Mouse (Mus musculus) G1E (cell line): ENCODE data around the gene Triap1. TPM values are rescaled to one million over a fixed set of nuclear protein-coding genes. Genes with fewer than 3 reads are reported as not detected.
"Not testable (repeated sequence)": the region's sequence is repeated elsewhere in the genome, so short reads cannot be mapped to it uniquely, and the experiment has no call there.

ENCODE experiments used
- ATAC-seq: 2 replicates; pipeline ENCODE4 v1.8.0; 2016; ENCODE audit warnings: mild to moderate bottlenecking; ENCODE audit not compliant: insufficient number of reproducible peaks, poor library complexity, low FRiP score, severe bottlenecking; ENCODE audit errors: extremely low read depth
- DNase-seq: peaks from one replicate; pipeline ENCODE4 v3.0.0; 2012; ENCODE audit warnings: low spot score
- H3K27me3 ChIP-seq: 2 replicates; pipeline ENCODE4 v1.6.1; 2012; ENCODE audit warnings: mild to moderate bottlenecking, low read length, inconsistent platforms; ENCODE audit not compliant: insufficient read depth
- H3K36me3 ChIP-seq: replicated peaks from 2 replicates; pipeline ENCODE3; 2012; ENCODE audit warnings: mild to moderate bottlenecking, inconsistent platforms
- H3K4me1 ChIP-seq: 2 replicates; pipeline ENCODE4 v1.6.1; 2012; ENCODE audit warnings: low read depth, low read length, inconsistent platforms, mixed read lengths; ENCODE audit not compliant: insufficient read depth
- H3K4me3 ChIP-seq: 2 replicates; pipeline ENCODE4 v1.5.1; 2012; ENCODE audit warnings: low read depth, mild to moderate bottlenecking, inconsistent platforms, low read length, moderate library complexity, mixed read lengths
- H3K9me3 ChIP-seq: replicated peaks from 2 replicates; pipeline ENCODE4 v1.6.1; 2012; ENCODE audit warnings: inconsistent platforms
- CTCF ChIP-seq: IDR thresholded peaks from 2 replicates; pipeline ENCODE4 v1.5.1; 2012; ENCODE audit warnings: low read depth, low read length, inconsistent platforms, mixed read lengths
- GATA1 ChIP-seq: IDR thresholded peaks from 2 replicates; pipeline ENCODE4 v1.6.1; 2012; ENCODE audit warnings: borderline replicate concordance, low read length, inconsistent platforms, mixed read lengths
- GATA2 ChIP-seq: IDR thresholded peaks from 2 replicates; pipeline ENCODE4 v1.6.1; 2012; ENCODE audit warnings: low read depth, low read length, inconsistent platforms, borderline replicate concordance
- POLR2AphosphoS5 ChIP-seq: IDR thresholded peaks from 2 replicates; pipeline ENCODE4 v1.6.1; 2012; ENCODE audit warnings: low read depth, low read length, inconsistent platforms; ENCODE audit not compliant: insufficient replicate concordance
- TAL1 ChIP-seq: conservative IDR thresholded peaks from 2 replicates; pipeline ENCODE4 v1.6.1; 2012; ENCODE audit warnings: low read depth, low read length, inconsistent platforms, mixed read lengths
- polyA plus RNA-seq: library from polyadenylated mRNA; stranded (reverse); fragments of >175 nt; gene quantifications from 2 replicates; pipeline ENCODE4 v1.2.3, GENCODE M21; 2012
- total RNA-seq, 2 experiments: library from RNA; stranded (forward) in 1 of 2; stranded (reverse) in 1 of 2; fragments of 200-1000 nt in 1 of 2; fragments of >200 nt in 1 of 2; fragmentation: Nextera tagmentation in 1 of 2; gene quantifications; 2 replicates each; pipeline ENCODE4 v1.2.3; 2014 to 2017

The Triap1 gene
- total and polyA plus RNA-seq, 3 experiments, result 14.1 to 47.0 (median 31.8) TPM

GRCm38 (mm10) chr5:115301615-115302014 is 39.4 kb upstream of the Triap1 start:
- ATAC-seq, result no peak
- no peaks in the 10 kb centered on the region for H3K9me3 ChIP-seq
- TF ChIP-seq CTCF, result no peak
- no peak for TF ChIP-seq TAL1
- TF ChIP-seq GATA2, result no peak
- TF ChIP-seq POLR2AphosphoS5, result no peak
- no peak for TF ChIP-seq GATA1

DNA sequence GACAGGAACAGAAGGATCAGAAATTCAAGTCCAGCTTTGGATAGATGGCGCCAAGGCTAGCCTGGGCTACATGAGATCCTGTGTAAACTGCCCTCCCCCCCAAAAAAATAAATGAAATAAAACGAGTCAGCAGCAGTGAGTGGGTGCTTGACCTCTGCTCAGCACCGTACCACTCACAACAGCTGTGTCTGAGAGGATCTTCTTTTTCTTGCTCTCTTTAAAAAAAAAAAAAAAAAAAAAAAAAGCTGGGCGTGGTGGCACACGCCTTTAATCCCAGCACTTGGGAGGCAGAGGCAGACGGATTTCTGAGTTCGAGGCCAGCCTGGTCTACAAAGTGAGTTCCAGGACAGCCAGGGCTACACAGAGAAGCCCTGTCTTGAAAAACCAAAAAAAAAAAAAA is 38.8 kb upstream of the Triap1 start:
- not testable (repeated sequence) for ATAC-seq, DNase-seq, H3K27me3 ChIP-seq, H3K9me3 ChIP-seq, H3K4me3 ChIP-seq
- Histone ChIP-seq H3K36me3 (peaks cover 33% of the 10 kb centered on the region), H3K4me1 (peaks cover 38% of the 10 kb centered on the region)

More at GRCm38 (mm10) chr5:115301615-115302014, 39.4 kb upstream of the Triap1 start:
- no peak for DNase-seq
- peaks cover 44% of the 10 kb centered on the region for H3K4me1 ChIP-seq
- H3K27me3 ChIP-seq, result no peaks in the 10 kb centered on the region
- peaks cover 39% of the 10 kb centered on the region for H3K36me3 ChIP-seq
- peak overlapping the region; percentile 94 for H3K4me3 ChIP-seq

GRCm38 (mm10) chr5:115312354-115312753 is 28.7 kb upstream of the Triap1 start:
- H3K4me3 ChIP-seq, result no peak overlapping the region
- H3K27me3 ChIP-seq, result peaks cover 5% of the 10 kb centered on the region; the same call in 1 of the 2 replicates
- peaks cover 25% of the 10 kb centered on the region for H3K4me1 ChIP-seq
- DNase-seq (no peak), ATAC-seq (no peak)
- no peaks in the 10 kb centered on the region for H3K9me3 ChIP-seq
- peaks cover 10% of the 10 kb centered on the region for H3K36me3 ChIP-seq
- no peak for TF ChIP-seq GATA1

DNA sequence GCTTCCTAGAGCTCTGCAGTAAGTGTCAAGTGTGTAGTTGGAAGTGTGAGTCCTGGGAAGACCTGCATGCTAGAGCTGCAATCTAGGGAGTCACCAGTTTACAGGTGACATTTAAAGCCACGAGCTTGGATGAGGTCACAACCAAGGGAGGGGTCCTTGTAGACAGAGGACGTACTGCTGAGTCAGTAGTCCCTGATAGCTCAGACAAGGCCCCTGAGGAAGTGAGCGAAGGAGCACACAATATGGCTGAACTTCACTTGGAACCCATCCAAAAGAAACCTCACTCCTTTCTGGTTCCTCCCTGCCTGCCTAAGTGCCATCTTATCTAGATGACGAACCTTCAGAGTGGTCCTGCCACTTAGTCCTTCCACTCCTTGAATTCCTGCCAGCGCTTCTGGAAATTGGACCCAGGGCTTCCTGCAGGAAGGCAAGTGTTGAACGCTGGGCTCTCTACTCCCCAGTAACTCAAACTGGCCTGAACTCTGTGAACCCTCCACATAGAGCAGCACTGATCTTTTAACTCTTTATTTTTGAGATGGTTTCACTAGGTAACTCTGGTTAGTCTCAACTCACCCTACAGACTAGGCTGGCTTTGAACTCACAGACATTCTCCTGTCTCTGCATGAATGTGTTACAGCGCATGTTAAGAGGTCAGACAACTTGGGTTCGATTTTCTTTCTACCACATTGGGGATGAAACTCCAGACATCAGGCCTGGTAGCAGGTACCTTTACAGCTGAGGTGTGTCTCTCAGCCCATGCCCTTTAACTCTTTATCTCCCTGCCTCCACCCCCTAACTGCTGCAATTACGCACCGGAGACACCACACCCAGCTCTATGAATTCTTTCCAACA is 28.0 kb upstream of the Triap1 start:
- Histone ChIP-seq H3K27me3 (peaks cover 5% of the 10 kb centered on the region; the same call in 1 of the 2 replicates), H3K4me1 (peaks cover 32% of the 10 kb centered on the region), H3K4me3 (no peak overlapping the region; the same call in 1 of the 2 replicates), H3K9me3 (no peaks in the 10 kb centered on the region), H3K36me3 (peaks cover 10% of the 10 kb centered on the region)
- ATAC-seq (no peak), DNase-seq (peak; percentile 37)
- TF ChIP-seq POLR2AphosphoS5, result no peak
- TF ChIP-seq CTCF, result no peak
- TF ChIP-seq GATA1, result no peak
- TF ChIP-seq TAL1, result no peak
- TF ChIP-seq GATA2, result no peak

DNA sequence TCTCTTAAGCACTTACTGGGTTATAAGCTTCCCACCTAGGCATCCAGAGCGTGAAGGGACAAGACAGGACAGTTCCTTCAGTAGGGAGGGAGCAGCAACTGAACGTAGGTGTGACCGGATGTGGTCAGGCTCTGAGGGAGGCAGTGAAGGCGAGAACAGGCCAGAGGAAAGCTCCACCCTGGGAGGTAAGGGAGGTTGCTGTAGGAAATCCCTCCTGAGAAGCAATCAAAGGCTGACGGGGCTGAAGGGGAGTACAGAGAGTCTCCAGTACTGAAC is 27.4 kb upstream of the Triap1 start:
- peaks cover 5% of the 10 kb centered on the region; the same call in 1 of the 2 replicates for H3K27me3 ChIP-seq
- peak; percentile 8; the same call in 1 of the 2 replicates for ATAC-seq
- peaks cover 37% of the 10 kb centered on the region for H3K4me1 ChIP-seq
- peaks cover 7% of the 10 kb centered on the region for H3K36me3 ChIP-seq
- TF ChIP-seq CTCF (no peak), POLR2AphosphoS5 (no peak), GATA2 (no peak), GATA1 (no peak)
- no peaks in the 10 kb centered on the region for H3K9me3 ChIP-seq
- DNase-seq, result no peak
- H3K4me3 ChIP-seq, result no peak overlapping the region; the same call in 1 of the 2 replicates

DNA sequence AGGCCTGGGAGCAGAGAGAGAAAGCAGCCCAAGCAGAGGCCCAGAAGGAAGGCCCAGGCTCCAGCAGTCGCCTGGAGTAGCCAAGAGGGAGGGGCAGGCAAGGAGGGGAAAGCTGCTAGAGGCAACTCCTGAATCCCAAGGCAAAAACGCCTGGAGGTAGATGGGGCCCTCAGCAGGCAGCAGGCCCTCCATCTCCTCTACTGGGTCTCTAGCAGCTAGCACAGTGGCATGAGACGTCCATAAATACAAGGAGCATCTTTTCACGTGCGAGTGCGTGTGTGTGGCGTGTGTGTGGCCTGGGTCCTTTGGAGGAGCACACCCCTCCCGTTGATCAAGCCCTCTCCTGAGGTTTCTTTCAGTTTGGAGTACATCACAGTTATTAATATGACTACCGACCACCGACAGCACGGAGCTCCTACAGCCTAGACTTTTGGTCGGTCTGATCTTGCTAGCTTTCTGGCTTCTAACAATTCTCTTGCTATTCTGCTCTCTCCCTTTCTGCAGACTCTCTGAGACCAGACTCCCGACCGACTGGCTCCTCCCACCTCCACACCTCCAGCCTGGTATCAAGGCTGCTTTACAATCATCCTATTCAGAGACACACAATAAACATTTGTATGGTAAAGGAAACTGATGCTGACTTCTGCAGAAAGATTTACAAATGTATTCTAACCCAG is 23.9 kb upstream of the Triap1 start:
- ATAC-seq, result 0 out of 2 replicates have a peak, but pooled peaks have one; percentile 23
- Histone ChIP-seq H3K27me3 (no peaks in the 10 kb centered on the region), H3K9me3 (no peaks in the 10 kb centered on the region), H3K4me3 (peak overlapping the region; percentile 30; the same call in 1 of the 2 replicates), H3K4me1 (peaks cover 54% of the 10 kb centered on the region), H3K36me3 (no peaks in the 10 kb centered on the region)
- no peak for TF ChIP-seq CTCF
- no peak for TF ChIP-seq GATA2
- no peak for TF ChIP-seq POLR2AphosphoS5
- TF ChIP-seq GATA1, result no peak
- TF ChIP-seq TAL1, result no peak
- DNase-seq, result no peak
